Mouse (Mus musculus): ENCODE measurements around the gene Zbtb20. TPM values are rescaled to one million over a fixed set of nuclear protein-coding genes. Genes with fewer than 3 reads are reported as not detected.

Gene Zbtb20
- polyA plus RNA-seq, 1 experiment from 2014 or later, result 38.1 TPM

DNA sequence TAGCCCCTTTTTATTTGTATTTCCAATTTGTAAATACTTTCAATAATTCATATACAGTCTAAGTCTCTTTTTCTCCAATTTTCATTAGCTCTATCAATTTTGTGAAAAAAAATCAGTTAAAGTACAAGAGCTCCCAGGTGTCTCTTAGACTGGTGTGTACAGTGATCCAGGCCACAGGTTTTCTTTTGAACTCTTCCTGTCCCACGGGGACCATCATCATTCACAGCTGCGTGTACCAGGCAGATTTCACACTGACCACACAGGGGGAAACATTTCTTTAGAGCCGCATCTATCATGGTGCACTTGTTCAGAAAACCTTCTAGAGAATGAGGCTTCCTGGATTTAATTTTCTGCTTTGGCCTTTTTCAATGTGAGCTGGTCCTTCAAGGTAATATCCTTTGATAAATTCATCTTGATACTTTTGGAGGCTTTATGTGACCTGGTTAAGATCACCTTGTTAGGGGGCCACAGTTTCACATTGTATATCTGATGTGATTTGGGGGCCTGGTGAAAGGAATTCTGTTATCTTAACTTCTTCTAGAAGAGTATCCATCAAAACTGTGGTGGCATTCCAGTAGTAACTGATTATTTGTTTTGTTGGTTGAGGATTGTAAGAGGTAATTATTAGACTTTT lies 586.2 kb downstream of the Zbtb20 start:
- no peaks in the 10 kb centered on the region for H3K27me3 ChIP-seq (replicated peaks)

DNA sequence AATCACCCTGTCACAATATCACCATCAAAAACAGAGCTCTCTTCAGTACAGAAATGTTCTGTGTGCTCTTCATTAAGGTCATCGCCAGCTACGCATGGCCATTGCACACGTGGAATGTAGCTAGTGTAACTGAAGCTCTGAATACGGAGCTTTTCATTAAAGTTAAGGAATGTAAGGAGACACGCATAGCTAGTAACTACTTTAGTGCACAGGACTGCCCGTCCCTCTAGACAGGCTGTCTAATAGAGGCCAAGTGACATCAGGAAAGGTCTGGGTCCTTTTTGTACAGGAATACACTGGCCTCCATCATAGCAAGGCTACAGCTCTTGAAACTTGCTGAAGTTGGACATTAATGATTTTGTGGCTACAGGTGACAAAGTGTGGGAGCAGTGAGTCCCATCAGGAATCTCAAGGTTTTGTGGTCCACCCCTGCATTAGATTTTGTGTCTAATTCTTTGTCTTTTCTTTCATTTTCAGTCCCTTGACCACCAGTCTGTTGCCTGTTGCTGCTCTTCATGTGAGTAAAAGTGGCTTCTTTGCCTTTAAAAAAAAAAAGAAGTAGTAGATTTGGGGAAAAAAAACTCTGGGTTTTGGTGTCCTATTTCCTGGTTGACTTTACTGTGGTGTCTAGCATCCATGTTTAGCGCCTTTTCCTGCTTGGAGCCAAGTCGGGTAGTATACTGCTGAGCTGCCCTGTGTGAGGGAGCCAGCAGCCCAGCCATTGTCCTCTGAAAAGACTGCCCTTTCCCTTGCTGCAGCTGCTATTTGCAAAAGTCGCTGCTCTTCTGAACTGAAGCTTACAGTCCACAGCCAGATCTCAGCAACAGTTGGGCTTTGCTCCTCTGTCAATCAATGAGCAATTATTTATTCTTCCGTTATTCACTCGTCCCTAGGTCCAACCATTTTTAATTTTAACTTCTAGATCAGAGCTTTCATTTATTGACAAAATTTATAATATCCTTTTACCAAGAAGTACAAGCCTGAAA lies 587.1 kb downstream of the Zbtb20 start:
- Histone ChIP-seq H3K4me3 (no peak overlapping the region), H3K4me1 (replicated peaks) (peaks cover 36% of the 10 kb centered on the region), H3K27ac (ENCODE audit: poor library complexity, severe bottlenecking) (no peak overlapping the region), H3K4me2 (no peak overlapping the region), H3K9ac (no peak overlapping the region), H3K36me3 (no peaks in the 10 kb centered on the region), H3K27me3 (replicated peaks) (no peaks in the 10 kb centered on the region), H3K9me3 (replicated peaks) (no peaks in the 10 kb centered on the region)
- no peak for ATAC-seq (ENCODE audit: insufficient number of reproducible peaks, low FRiP score)
- 61% methylated on average over 11 of the region's 11 CpGs for WGBS

More for the DNA sequence above, 586.2 kb downstream of the Zbtb20 start:
- 83% methylated on average over 3 of the region's 3 CpGs for WGBS
- Histone ChIP-seq H3K9ac (no peak overlapping the region), H3K36me3 (no peaks in the 10 kb centered on the region), H3K4me1 (replicated peaks) (peaks cover 38% of the 10 kb centered on the region), H3K4me2 (no peak overlapping the region), H3K4me3 (no peak overlapping the region), H3K27ac (ENCODE audit: poor library complexity, severe bottlenecking) (no peak overlapping the region), H3K9me3 (replicated peaks) (no peaks in the 10 kb centered on the region)
- ATAC-seq (ENCODE audit: insufficient number of reproducible peaks, low FRiP score), result no peak

DNA sequence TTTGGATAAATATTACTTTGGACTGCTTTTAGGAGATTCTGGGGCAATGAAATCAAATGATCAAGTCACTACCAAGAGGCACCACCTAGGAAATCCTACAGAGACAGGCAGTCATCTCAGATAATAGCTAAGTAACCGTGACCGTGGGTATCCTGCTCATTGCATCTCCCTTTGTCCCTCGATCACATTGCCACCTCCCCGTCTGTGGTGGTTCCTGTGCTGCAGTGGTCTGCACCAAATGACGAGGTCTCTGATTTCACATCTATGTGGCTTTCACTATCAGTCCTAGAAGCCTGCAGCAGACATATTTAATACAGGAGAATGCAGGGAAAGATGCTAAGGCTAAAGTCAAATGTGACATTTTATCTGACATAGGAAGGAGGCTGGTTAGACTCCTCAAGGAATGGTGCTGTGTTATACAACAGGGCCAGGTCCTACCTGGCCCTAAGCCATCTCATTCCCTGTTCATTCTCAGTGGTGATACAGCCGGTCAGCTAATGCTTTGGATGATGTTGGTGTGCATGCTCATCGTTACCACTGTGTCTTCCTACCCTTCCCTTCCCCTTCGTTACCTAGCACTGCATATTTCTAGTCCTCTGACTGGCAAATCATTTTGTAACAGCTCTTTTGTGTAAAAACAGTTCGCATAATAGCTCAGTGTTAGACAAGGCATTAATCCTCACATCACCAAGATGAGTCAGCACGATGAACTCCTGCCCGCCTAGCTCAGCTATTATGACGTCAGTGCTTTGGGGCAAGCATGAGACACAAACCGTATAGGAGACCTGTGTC lies 588.2 kb downstream of the Zbtb20 start:
- H3K36me3 ChIP-seq, result no peaks in the 10 kb centered on the region
- no peak for ATAC-seq (ENCODE audit: insufficient number of reproducible peaks, low FRiP score)
- H3K4me1 ChIP-seq (replicated peaks), result peaks cover 34% of the 10 kb centered on the region
- no peaks in the 10 kb centered on the region for H3K9me3 ChIP-seq (replicated peaks)
- no peak overlapping the region for H3K9ac ChIP-seq
- no peak overlapping the region for H3K4me2 ChIP-seq
- 64% methylated on average over 13 of the region's 13 CpGs for WGBS
- no peaks in the 10 kb centered on the region for H3K27me3 ChIP-seq (replicated peaks)
- no peak overlapping the region for H3K4me3 ChIP-seq
- H3K27ac ChIP-seq (ENCODE audit: poor library complexity, severe bottlenecking), result no peak overlapping the region; the same call in 1 of the 2 replicates

DNA sequence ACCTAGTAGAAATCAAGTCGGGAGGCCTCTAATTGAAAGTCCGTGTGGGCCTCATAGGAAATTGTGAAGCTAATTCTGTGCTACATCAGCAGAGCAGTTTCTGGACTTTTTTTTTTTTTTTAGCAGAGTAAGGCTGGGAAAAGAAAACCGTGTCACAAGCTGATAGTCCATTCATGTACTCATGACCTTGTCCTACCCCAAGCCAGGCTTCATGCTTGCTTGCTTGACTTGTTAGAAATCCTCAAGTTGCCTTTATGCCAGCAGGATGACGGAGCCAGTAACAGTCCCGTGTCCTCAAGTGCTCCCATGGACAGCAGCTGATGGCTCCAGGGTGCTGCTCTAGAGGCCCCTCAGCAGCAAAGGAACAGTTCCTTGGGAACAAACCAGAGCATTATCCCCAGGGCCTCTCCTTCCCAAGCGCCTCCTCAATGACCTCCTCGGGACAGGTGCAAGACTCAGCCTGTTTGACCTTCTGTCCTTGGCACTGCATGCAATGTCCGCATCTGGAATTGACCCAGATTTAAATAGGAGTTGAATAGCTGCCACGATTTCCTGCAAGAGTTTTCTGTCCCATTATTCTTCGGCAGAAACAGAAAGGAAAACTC lies 588.9 kb downstream of the Zbtb20 start:
- no peak for ATAC-seq (ENCODE audit: insufficient number of reproducible peaks, low FRiP score)
- 0 out of 2 replicates have a peak overlapping the region, but pooled peaks have one; percentile 28 for H3K27ac ChIP-seq (ENCODE audit: poor library complexity, severe bottlenecking)
- no peaks in the 10 kb centered on the region for H3K9me3 ChIP-seq (replicated peaks)
- no peaks in the 10 kb centered on the region for H3K36me3 ChIP-seq
- peaks cover 29% of the 10 kb centered on the region for H3K4me1 ChIP-seq (replicated peaks)
- 64% methylated on average over 10 of the region's 10 CpGs for whole genome bisulfite sequencing
- no peak overlapping the region for H3K9ac ChIP-seq
- H3K4me2 ChIP-seq, result no peak overlapping the region
- no peak overlapping the region for H3K4me3 ChIP-seq
- H3K27me3 ChIP-seq (replicated peaks), result no peaks in the 10 kb centered on the region

DNA sequence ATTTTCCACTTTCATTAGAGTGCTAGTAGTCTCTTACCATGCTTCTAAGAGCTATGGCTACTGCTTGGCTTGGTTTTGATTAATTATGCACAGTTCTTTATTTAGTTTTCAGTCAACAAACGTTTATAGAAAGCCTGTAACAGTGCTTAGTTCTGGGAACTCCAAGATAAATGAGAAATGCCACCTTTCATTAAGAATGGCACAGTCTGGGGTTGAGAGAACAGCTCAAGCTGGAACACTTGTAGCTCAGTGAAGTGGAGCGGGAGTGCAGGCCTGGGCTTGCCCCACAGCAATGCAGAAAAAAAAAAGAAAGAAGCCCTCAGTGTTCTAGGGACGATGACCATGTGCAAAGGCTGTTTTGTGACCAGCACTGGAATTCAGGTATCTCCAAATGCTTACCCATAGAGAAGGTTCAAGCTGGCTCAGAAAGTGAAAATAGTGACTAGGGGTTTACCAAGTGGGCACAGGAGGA lies 589.7 kb downstream of the Zbtb20 start:
- H3K9me3 ChIP-seq (replicated peaks), result no peaks in the 10 kb centered on the region
- H3K27me3 ChIP-seq (replicated peaks), result no peaks in the 10 kb centered on the region
- peaks cover 29% of the 10 kb centered on the region for H3K4me1 ChIP-seq (replicated peaks)
- no peak overlapping the region for H3K4me2 ChIP-seq
- 67% methylated on average over 3 of the region's 3 CpGs for WGBS
- no peaks in the 10 kb centered on the region for H3K36me3 ChIP-seq
- no peak overlapping the region for H3K4me3 ChIP-seq
- no peak overlapping the region for H3K9ac ChIP-seq
- no peak overlapping the region for H3K27ac ChIP-seq (ENCODE audit: poor library complexity, severe bottlenecking)
- no peak for ATAC-seq (ENCODE audit: insufficient number of reproducible peaks, low FRiP score)

DNA sequence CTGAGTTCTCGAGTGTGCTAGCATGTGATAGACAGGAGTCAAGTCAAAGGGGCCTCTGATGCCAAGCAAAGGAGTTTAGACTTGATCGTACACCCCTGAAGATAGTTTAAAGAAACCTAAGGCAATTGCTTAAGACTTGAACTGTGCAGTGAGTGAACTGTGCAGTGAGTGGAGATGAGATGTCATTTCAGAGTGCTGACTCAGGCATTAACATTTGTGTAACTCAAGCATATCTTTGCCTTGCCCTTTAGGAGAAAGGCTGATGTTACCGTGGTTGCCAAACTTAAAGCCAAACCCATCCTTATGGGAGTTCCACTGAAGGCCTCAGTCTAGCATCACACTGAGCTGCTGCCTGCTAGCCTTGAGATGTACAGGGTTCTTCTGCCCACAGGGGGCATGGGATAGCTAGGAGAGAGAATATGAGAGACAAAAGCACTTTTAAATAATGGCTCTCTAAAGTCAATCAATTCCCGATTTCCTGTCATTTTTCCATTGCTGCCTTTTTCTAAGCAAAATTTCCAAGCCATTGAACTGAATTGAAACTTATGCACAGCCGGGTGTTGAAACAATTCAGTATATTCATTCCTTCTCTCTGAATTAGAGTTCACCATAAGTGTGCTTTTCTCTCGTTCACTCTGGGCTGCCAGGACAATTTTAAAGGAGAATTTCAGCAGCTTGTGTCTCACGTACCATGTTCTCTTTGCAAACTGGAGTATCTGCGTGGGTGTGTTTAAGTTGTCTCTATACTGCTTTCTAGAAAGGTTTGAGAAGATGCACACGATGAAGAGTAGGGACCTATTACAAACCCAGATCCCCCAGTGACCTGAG lies 590.5 kb downstream of the Zbtb20 start:
- Histone ChIP-seq H3K4me1 (replicated peaks) (peaks cover 29% of the 10 kb centered on the region), H3K27ac (ENCODE audit: poor library complexity, severe bottlenecking) (no peak overlapping the region), H3K9ac (no peak overlapping the region), H3K27me3 (replicated peaks) (no peaks in the 10 kb centered on the region), H3K9me3 (replicated peaks) (no peaks in the 10 kb centered on the region), H3K4me2 (no peak overlapping the region), H3K4me3 (no peak overlapping the region), H3K36me3 (no peaks in the 10 kb centered on the region)
- no peak for ATAC-seq (ENCODE audit: insufficient number of reproducible peaks, low FRiP score)
- WGBS, result 91% methylated on average over 9 of the region's 9 CpGs

DNA sequence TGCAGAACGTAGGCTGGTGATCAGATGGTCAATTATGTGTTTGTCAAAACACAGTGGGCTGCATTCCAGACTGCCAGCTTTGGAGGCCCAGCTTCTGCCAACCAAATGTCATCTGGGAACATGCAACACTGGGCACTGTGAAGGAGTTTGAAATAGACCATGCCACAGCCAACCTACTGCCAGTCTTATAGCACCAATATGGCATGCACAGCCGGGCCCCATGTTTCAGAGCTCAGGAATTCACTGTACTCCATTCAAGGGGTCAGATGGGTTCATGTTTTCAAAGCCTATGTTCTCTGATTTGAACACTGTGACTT lies 591.0 kb downstream of the Zbtb20 start:
- H3K4me2 ChIP-seq, result no peak overlapping the region
- H3K27me3 ChIP-seq (replicated peaks), result no peaks in the 10 kb centered on the region
- peaks cover 29% of the 10 kb centered on the region for H3K4me1 ChIP-seq (replicated peaks)
- no peak overlapping the region for H3K9ac ChIP-seq
- no peak for ATAC-seq (ENCODE audit: insufficient number of reproducible peaks, low FRiP score)
- H3K27ac ChIP-seq (ENCODE audit: poor library complexity, severe bottlenecking), result no peak overlapping the region
- no peaks in the 10 kb centered on the region for H3K9me3 ChIP-seq (replicated peaks)
- H3K36me3 ChIP-seq, result no peaks in the 10 kb centered on the region
- WGBS, result 77% methylated on average over 2 of the region's 2 CpGs
- no peak overlapping the region for H3K4me3 ChIP-seq

DNA sequence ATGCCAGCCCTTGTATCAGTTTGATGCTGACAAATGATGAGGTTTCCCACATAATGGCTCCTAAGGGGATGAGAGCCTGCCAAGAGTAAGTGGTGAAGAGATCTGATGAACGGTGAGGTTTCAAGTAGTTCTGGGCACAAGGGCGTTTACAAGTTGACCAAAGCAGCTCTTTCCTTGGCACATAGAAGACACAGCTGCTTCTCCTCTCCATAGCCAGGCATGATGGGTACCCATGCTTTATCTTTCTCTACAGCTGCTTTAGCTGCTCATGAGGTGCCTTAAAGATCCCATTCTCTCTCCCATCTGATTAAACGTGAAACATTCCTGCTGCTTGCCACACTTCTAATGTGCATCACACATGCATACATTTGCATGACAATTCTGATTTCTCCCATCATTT lies 595.4 kb downstream of the Zbtb20 start:
- 85% methylated on average over 3 of the region's 3 CpGs for WGBS
- no peaks in the 10 kb centered on the region for H3K9me3 ChIP-seq (replicated peaks)
- no peaks in the 10 kb centered on the region for H3K27me3 ChIP-seq (replicated peaks)
- ATAC-seq (ENCODE audit: insufficient number of reproducible peaks, low FRiP score), result no peak
- peaks cover 9% of the 10 kb centered on the region for H3K4me1 ChIP-seq (replicated peaks)
- no peak overlapping the region for H3K9ac ChIP-seq
- H3K4me3 ChIP-seq, result no peak overlapping the region
- no peak overlapping the region for H3K27ac ChIP-seq (ENCODE audit: poor library complexity, severe bottlenecking)
- H3K36me3 ChIP-seq, result no peaks in the 10 kb centered on the region
- H3K4me2 ChIP-seq, result no peak overlapping the region

DNA sequence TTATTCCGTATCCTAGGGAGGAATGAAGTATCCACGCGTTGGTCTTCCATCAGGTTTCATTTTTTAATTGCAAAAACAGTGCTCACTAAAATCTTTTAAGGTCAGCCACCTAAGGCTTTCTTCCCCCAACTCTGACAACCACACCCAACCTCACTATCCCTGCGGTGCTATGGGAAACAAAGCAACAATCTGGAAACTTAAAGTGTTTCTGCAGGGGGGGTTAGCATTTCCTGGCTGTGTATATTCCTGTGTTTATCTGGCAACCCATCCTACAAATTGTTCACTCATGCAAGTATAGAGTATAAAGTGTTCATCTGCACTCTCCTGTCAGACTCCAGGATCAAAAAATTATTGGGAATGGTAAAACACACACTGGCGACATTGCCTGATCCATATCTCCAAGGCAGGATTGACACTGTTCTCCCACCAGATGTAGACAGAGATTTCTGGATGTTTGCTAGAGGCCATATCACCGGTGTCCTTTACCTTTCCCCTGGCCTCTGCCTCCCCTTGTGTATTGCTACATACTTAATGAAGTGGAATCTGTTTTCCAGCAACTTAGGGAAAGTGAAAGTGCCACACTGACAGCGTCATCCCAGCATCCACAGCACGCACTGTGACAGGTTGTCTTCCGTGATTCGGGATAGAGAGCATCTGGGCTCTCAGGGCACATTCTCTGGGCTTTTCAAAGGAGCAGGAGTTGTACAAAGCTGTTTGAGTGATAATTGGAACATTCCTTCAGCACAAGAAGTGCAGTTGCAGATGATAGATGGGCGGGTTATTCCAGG lies 599.5 kb downstream of the Zbtb20 start:
- no peak overlapping the region for H3K9ac ChIP-seq
- WGBS, result 65% methylated on average over 11 of the region's 11 CpGs
- H3K4me2 ChIP-seq, result peak overlapping the region; percentile 50
- no peaks in the 10 kb centered on the region for H3K27me3 ChIP-seq (replicated peaks)
- H3K36me3 ChIP-seq, result no peaks in the 10 kb centered on the region
- H3K9me3 ChIP-seq (replicated peaks), result no peaks in the 10 kb centered on the region
- no peak for ATAC-seq (ENCODE audit: insufficient number of reproducible peaks, low FRiP score)
- H3K4me3 ChIP-seq, result peak overlapping the region; percentile 15; the same call in 1 of the 2 replicates
- H3K27ac ChIP-seq (ENCODE audit: poor library complexity, severe bottlenecking), result no peak overlapping the region
- H3K4me1 ChIP-seq (replicated peaks), result peaks cover 5% of the 10 kb centered on the region; the same call in 1 of the 2 replicates
